In the genomic region with DNA sequence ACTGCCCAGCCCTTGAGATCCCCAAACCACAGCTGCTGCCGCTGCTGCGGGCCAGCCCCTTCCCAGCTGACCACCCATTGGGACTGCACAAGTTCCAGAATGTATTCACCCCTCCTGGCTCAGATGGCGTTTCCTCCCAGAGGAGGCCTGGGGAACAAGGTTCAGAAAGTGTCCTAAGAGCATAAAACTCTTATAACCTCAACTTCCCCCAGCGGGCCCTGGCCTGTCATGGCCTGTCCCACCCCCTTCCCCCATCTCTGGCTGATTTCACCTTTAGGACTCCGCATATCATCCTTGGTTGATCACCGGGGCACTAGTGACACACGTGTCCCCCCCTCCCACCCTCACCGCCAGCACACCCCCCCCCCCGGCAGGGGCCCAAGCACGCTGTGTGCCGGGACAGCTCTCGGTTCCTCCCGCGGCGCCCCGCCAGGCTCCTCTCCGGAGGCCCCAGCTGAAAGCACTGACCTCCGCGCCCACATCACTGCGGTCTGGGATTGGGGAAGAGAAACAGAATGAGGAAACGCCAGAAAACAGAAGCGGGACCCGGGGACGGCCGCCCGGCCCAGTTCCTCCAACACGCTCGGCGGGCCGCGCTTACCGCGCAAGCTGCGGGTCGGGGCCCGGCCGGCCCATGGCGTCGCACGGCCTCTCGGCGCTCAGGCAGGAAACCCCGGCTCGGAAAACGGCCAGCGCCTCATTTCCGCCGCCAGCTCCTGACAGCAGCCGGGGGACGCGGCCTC, we compare ENCODE assay signal across 8 mouse cellular contexts. TPM values are rescaled to one million over a fixed set of nuclear protein-coding genes. Genes with fewer than 3 reads are reported as not detected.
DNase-seq lines count a peak whose midpoint lies in the region; ATAC-seq and TF ChIP-seq lines count a peak whose summit lies in the region.

No protein-coding gene starts in this region.

- peak overlapping the region; percentile 68 for H3K27ac ChIP-seq in hindbrain, embryonic 11.5 days (ENCODE audit: low read depth, low read length)
- H3K27ac ChIP-seq in liver, embryonic 12.5 days: peak overlapping the region; percentile 87

- no peaks in the 10 kb centered on the region for H3K36me3 ChIP-seq in hindbrain, embryonic 11.5 days (ENCODE audit: control insufficient read depth, insufficient read depth, low read length)
- peaks cover 13% of the 10 kb centered on the region for H3K36me3 ChIP-seq in liver, embryonic 12.5 days
- no peaks in the 10 kb centered on the region for H3K36me3 ChIP-seq in myocyte (ENCODE audit: control insufficient read depth, insufficient read depth)

- peaks cover 26% of the 10 kb centered on the region for H3K27me3 ChIP-seq in hindbrain, embryonic 11.5 days (ENCODE audit: control insufficient read depth, insufficient read depth, low read length)
- peaks cover 12% of the 10 kb centered on the region for H3K27me3 ChIP-seq in liver, embryonic 12.5 days (replicated peaks)
- no peaks in the 10 kb centered on the region for H3K27me3 ChIP-seq in myocyte (ENCODE audit: control insufficient read depth, insufficient read depth, insufficient read length)

- ATAC-seq in hindbrain, embryonic 11.5 days (ENCODE audit: low FRiP score): peak; percentile 28; the same call in 1 of the 2 replicates
- peak; percentile 6; the same call in 1 of the 2 replicates for ATAC-seq in liver, embryonic 12.5 days

- peaks cover 11% of the 10 kb centered on the region for H3K4me1 ChIP-seq in hindbrain, embryonic 11.5 days (replicated peaks; ENCODE audit: control insufficient read depth, insufficient read depth, low read length)
- H3K4me1 ChIP-seq in liver, embryonic 12.5 days: peaks cover 80% of the 10 kb centered on the region

- under 1% methylated on average over 40 of the region's 51 CpGs for WGBS in hindbrain, embryonic 11.5 days
- WGBS in liver, embryonic 12.5 days (ENCODE audit: insufficient replicate concordance): under 1% methylated on average over 50 of the region's 51 CpGs

- H3K9me3 ChIP-seq in hindbrain, embryonic 11.5 days (ENCODE audit: control insufficient read depth, low read length): no peaks in the 10 kb centered on the region
- H3K9me3 ChIP-seq in liver, embryonic 12.5 days (replicated peaks): no peaks in the 10 kb centered on the region

- TF ChIP-seq POLR2A in myocyte (IDR thresholded peaks at IDR 0.05; ENCODE audit: insufficient read length, low read depth): no peak

- peak; percentile 68 to 79 for DNase-seq in adrenal gland, postnatal 36 days
- DNase-seq in adrenal gland, postnatal 10 days: no peak
- peak; percentile 41 to 79 for DNase-seq in urinary bladder, adult 18-20 months (ENCODE audit: low spot score in 2 of 2)
- DNase-seq in urinary bladder, postnatal 14 days (ENCODE audit: low spot score): no peak
- peak; percentile 45 for DNase-seq in hindbrain, embryonic 11.5 days (ENCODE audit: low spot score)
- DNase-seq in right cerebral cortex, postnatal 4 days: no peak

- peak overlapping the region; percentile 72 for H3K9ac ChIP-seq in hindbrain, embryonic 11.5 days (ENCODE audit: low read depth, low read length)
- H3K9ac ChIP-seq in liver, embryonic 12.5 days: peak overlapping the region; percentile 89

- H3ac ChIP-seq in myocyte (ENCODE audit: control insufficient read depth, insufficient read length): peak overlapping the region; percentile 95

- peaks cover 51% of the 10 kb centered on the region for H3K79me2 ChIP-seq in myocyte (ENCODE audit: control insufficient read depth, insufficient read depth)

- peak overlapping the region; percentile 70 for H3K4me3 ChIP-seq in hindbrain, embryonic 11.5 days (ENCODE audit: low read depth, low read length)
- peak overlapping the region; percentile 79 for H3K4me3 ChIP-seq in liver, embryonic 12.5 days
- peak overlapping the region; percentile 85 for H3K4me3 ChIP-seq in myocyte

- H3K4me2 ChIP-seq in hindbrain, embryonic 11.5 days (replicated peaks; ENCODE audit: low read depth, low read length): peak overlapping the region; percentile 96
- H3K4me2 ChIP-seq in liver, embryonic 12.5 days: peak overlapping the region; percentile 97
- peak overlapping the region; percentile 97 for H3K4me2 ChIP-seq in myocyte (ENCODE audit: low read depth)

TF ChIP-seq in myocyte, 11 proteins besides CTCF, POLR2A, EP300 and RAD21:
- TF ChIP-seq MYOD1 (IDR thresholded peaks at IDR 0.05; ENCODE audit: control insufficient read depth in 1 of 3, insufficient read length in 2 of 3, low read depth in 2 of 3): peak in 1 of 3 experiments; percentile 40
- TF ChIP-seq E2F4 (IDR thresholded peaks at IDR 0.05; ENCODE audit: insufficient read depth): no peak
- TF ChIP-seq MYOG (IDR thresholded peaks at IDR 0.05; ENCODE audit: control insufficient read depth in 1 of 3, insufficient read depth in 1 of 3, insufficient read length in 2 of 3, low read depth in 2 of 3): peak in 2 of 3 experiments; percentile 17 to 53
- no peak for TF ChIP-seq TCF3 (IDR thresholded peaks at IDR 0.05; ENCODE audit: insufficient read length, low read depth)
TF ChIP-seq in myocyte: peak in this region for 2.

RNA-seq across cellular contexts. Expression of gene Sh2b3, which starts 1.3 kb away (rescaled TPM):
- total RNA-seq in adrenal gland, postnatal 36 days (2021): 10 to 100 TPM; 33.7 to 34.8 TPM
- total RNA-seq in adrenal gland, postnatal 10 days (2021): 10 to 100 TPM; 37.0 to 41.7 TPM
- polyA plus RNA-seq in hindbrain, embryonic 11.5 days (2014; fragmentation: Nextera tagmentation; extraction: Ambion mirVana): 8.4 and 9.6 TPM in 2 replicates
- 13.0 TPM in 2 replicates for polyA plus RNA-seq in liver, embryonic 12.5 days (2016; fragmentation: Nextera tagmentation; extraction: Ambion mirVana)
- polyA plus RNA-seq in myocyte (2012; fragmentation: generic; extraction: Trizol): 37.4 TPM

RNA-seq across cellular contexts. Expression of gene Pheta1, which starts 12.7 kb away (rescaled TPM):
- total RNA-seq in adrenal gland, postnatal 36 days (2021): 1 to 10 TPM; 5.5 to 7.0 TPM
- total RNA-seq in adrenal gland, postnatal 10 days (2021): 10 to 100 TPM; 10.1 to 10.6 TPM
- polyA plus RNA-seq in hindbrain, embryonic 11.5 days (2014; fragmentation: Nextera tagmentation; extraction: Ambion mirVana): 27.0 and 29.3 TPM in 2 replicates
- polyA plus RNA-seq in liver, embryonic 12.5 days (2016; fragmentation: Nextera tagmentation; extraction: Ambion mirVana): 6.6 and 7.3 TPM in 2 replicates
- polyA plus RNA-seq in myocyte (2012; fragmentation: generic; extraction: Trizol): 9.8 TPM

Comparison
In these comparisons a context has a peak if more than half of its experiments do, and no peak if none do; other contexts are left out.
1. DNase-seq: peak in adrenal gland, postnatal 36 days (2 of 2), urinary bladder, adult 18-20 months (2 of 2) and hindbrain, embryonic 11.5 days (single experiment); none in adrenal gland, postnatal 10 days (single experiment), urinary bladder, postnatal 14 days (single experiment) and right cerebral cortex, postnatal 4 days (single experiment).
2. Peak in every context shown above with its lines, with median percentiles within 50 percentile points of each other: H3K4me2 ChIP-seq and H3K4me3 ChIP-seq.